In genomic region chr12:117410604-117411003, GRCm38 (mm10) we compare ENCODE assay signal across 11 mouse cellular contexts.
DNase-seq lines count a peak whose midpoint lies in the region; ATAC-seq and TF ChIP-seq lines count a peak whose summit lies in the region.
"Had no signal": no experiment of that assay in that cellular context is flagged by ENCODE, and none has a peak within 500 bp of the region (broad histone marks: within the 10 kb centered on the region; RNA-seq: fewer than 3 reads in every experiment).

No protein-coding gene starts in this region.

- 42% methylated on average over 1 of the region's 1 CpGs for WGBS in forebrain, embryonic 11.5 days
- 50% methylated on average over 1 of the region's 1 CpGs for WGBS in forebrain, postnatal 0 days
- 27% methylated on average over 1 of the region's 1 CpGs for WGBS in heart, embryonic 12.5 days

- no peak for ATAC-seq in forebrain, embryonic 11.5 days (replicated peaks; ENCODE audit: low FRiP score)
- ATAC-seq in forebrain, postnatal 0 days = no peak
- peak; percentile 62 for ATAC-seq in heart, embryonic 12.5 days (ENCODE audit: insufficient number of reproducible peaks, low FRiP score)
- ATAC-seq: forebrain, embryonic 14.5 days had no signal

- H3K27ac ChIP-seq in forebrain, embryonic 11.5 days (ENCODE audit: low read depth, low read length) = no peak overlapping the region
- H3K27ac ChIP-seq in forebrain, postnatal 0 days (ENCODE audit: low read depth, low read length) = no peak overlapping the region
- peak overlapping the region; percentile 5; the same call in 1 of the 2 replicates for H3K27ac ChIP-seq in heart, embryonic 12.5 days (ENCODE audit: poor library complexity, severe bottlenecking)
- H3K27ac ChIP-seq: hindbrain, embryonic 13.5 days; liver, embryonic 13.5 days had no signal

- H3K4me2 ChIP-seq in forebrain, embryonic 11.5 days (ENCODE audit: low read depth, low read length, severe bottlenecking) = no peak overlapping the region
- H3K4me2 ChIP-seq in forebrain, postnatal 0 days (ENCODE audit: low read depth) = no peak overlapping the region
- no peak overlapping the region for H3K4me2 ChIP-seq in heart, embryonic 12.5 days
- H3K4me2 ChIP-seq: hindbrain, embryonic 13.5 days; liver, embryonic 13.5 days had no signal

- peak; percentile 47 for DNase-seq in forebrain, embryonic 11.5 days (ENCODE audit: low spot score)
- DNase-seq in forebrain, postnatal 0 days = no peak
- DNase-seq in Muller cell, postnatal 12 days (ENCODE audit: inconsistent ontology term) = peak; percentile 5
- DNase-seq in kidney, postnatal 25 days = peak; percentile 53 to 62
- no peak for DNase-seq in left cerebral cortex, adult 8-10 months (ENCODE audit: low spot score in 2 of 2)
- DNase-seq in natural killer cell, adult 2 months (ENCODE audit: low spot score in 2 of 2) = no peak
- DNase-seq in layer of hippocampus, adult 11-12 months (ENCODE audit: low spot score) = no peak
- DNase-seq: liver, embryonic 13.5 days had no signal

- H3K36me3 ChIP-seq in forebrain, embryonic 11.5 days (ENCODE audit: control insufficient read depth, insufficient read depth, low read length) = no peaks in the 10 kb centered on the region
- no peaks in the 10 kb centered on the region for H3K36me3 ChIP-seq in forebrain, postnatal 0 days (ENCODE audit: insufficient read depth)
- H3K36me3 ChIP-seq in heart, embryonic 12.5 days = no peaks in the 10 kb centered on the region
- H3K36me3 ChIP-seq: hindbrain, embryonic 13.5 days; liver, embryonic 13.5 days had no signal

- no peak overlapping the region for H3K4me3 ChIP-seq in forebrain, embryonic 11.5 days (ENCODE audit: low read depth, low read length)
- H3K4me3 ChIP-seq in forebrain, postnatal 0 days (ENCODE audit: low read depth, low read length) = no peak overlapping the region
- no peak overlapping the region for H3K4me3 ChIP-seq in heart, embryonic 12.5 days
- H3K4me3 ChIP-seq: hindbrain, embryonic 13.5 days; liver, embryonic 13.5 days had no signal

- no peaks in the 10 kb centered on the region for H3K27me3 ChIP-seq in forebrain, embryonic 11.5 days (ENCODE audit: control insufficient read depth, insufficient read depth, low read length)
- no peaks in the 10 kb centered on the region for H3K27me3 ChIP-seq in forebrain, postnatal 0 days (ENCODE audit: insufficient read depth, low read length)
- no peaks in the 10 kb centered on the region for H3K27me3 ChIP-seq in heart, embryonic 12.5 days (replicated peaks)
- H3K27me3 ChIP-seq: hindbrain, embryonic 13.5 days; liver, embryonic 13.5 days had no signal

- no peak for TF ChIP-seq CTCF in forebrain, postnatal 0 days (IDR thresholded peaks at IDR 0.05; ENCODE audit: low read depth)

- H3K4me1 ChIP-seq in forebrain, embryonic 11.5 days (replicated peaks; ENCODE audit: control insufficient read depth, insufficient read depth, low read length) = no peaks in the 10 kb centered on the region
- H3K4me1 ChIP-seq in forebrain, postnatal 0 days (ENCODE audit: insufficient read depth) = 0 out of 2 replicates have a peak, but pooled peaks cover 4% of the 10 kb centered on the region
- peaks cover 29% of the 10 kb centered on the region for H3K4me1 ChIP-seq in heart, embryonic 12.5 days (replicated peaks)
- H3K4me1 ChIP-seq: liver, embryonic 13.5 days had no signal

- H3K9ac ChIP-seq in forebrain, embryonic 11.5 days (ENCODE audit: low read length) = no peak overlapping the region
- no peak overlapping the region for H3K9ac ChIP-seq in forebrain, postnatal 0 days
- no peak overlapping the region for H3K9ac ChIP-seq in heart, embryonic 12.5 days
- H3K9ac ChIP-seq: hindbrain, embryonic 13.5 days; liver, embryonic 13.5 days had no signal

- no peaks in the 10 kb centered on the region for H3K9me3 ChIP-seq in forebrain, embryonic 11.5 days (ENCODE audit: control insufficient read depth, low read length)
- no peaks in the 10 kb centered on the region for H3K9me3 ChIP-seq in forebrain, postnatal 0 days (ENCODE audit: low read length)
- no peaks in the 10 kb centered on the region for H3K9me3 ChIP-seq in heart, embryonic 12.5 days (replicated peaks)
- H3K9me3 ChIP-seq: hindbrain, embryonic 13.5 days; liver, embryonic 13.5 days had no signal

Comparison
In these comparisons a context has a peak if more than half of its experiments do, and no peak if none do; other contexts are left out.
1. DNase-seq: peak in forebrain, embryonic 11.5 days (single experiment), Muller cell, postnatal 12 days (single experiment) and kidney, postnatal 25 days (2 of 2); none in forebrain, postnatal 0 days (single experiment), left cerebral cortex, adult 8-10 months (0 of 2), natural killer cell, adult 2 months (0 of 2) and layer of hippocampus, adult 11-12 months (single experiment).